Mouse (Mus musculus): ENCODE measurements at regions not wholly inside any gene's neighbourhood (a gene's known extent, or its start where the extent isn't known, plus 50 kb on each side); places are given as distances from the start of the nearest gene placed in this dataset.

DNA sequence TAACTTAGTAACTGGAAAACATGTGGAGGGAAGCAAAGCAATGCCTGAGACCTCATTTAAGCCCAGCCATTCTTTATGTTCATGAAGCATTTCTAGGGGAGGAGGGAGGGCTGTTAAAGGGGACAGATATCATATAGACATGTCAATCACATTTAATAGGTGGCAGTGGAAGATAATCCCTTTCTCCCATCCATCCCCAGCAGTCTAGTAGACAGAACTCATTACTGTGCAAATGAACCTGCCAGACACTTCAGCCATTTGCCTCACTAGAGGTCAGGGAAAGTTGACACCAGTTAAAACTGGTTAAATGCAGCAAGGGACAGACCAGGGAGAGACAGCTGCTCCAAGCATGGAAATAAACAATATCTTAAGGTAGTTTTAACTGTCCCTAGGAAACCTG, 359.1 kb downstream of the Slc6a15 start:
- H3K4me2 ChIP-seq (replicated peaks) = no peak overlapping the region
- no peaks in the 10 kb centered on the region for H3K27me3 ChIP-seq
- no peaks in the 10 kb centered on the region for H3K36me3 ChIP-seq
- no peak for ATAC-seq (replicated peaks)
- H3K4me1 ChIP-seq = no peaks in the 10 kb centered on the region
- H3K27ac ChIP-seq (replicated peaks) = no peak overlapping the region
- no peak overlapping the region for H3K4me3 ChIP-seq
- no peak overlapping the region for H3K9ac ChIP-seq (replicated peaks)
- no peaks in the 10 kb centered on the region for H3K9me3 ChIP-seq

GRCm38 (mm10) chr10:103731522-103731921, 363.9 kb downstream of the Slc6a15 start:
- no peaks in the 10 kb centered on the region for H3K36me3 ChIP-seq
- no peaks in the 10 kb centered on the region for H3K9me3 ChIP-seq
- no peak overlapping the region for H3K4me2 ChIP-seq (replicated peaks)
- no peaks in the 10 kb centered on the region for H3K4me1 ChIP-seq
- no peak overlapping the region for H3K9ac ChIP-seq (replicated peaks)
- peak overlapping the region; percentile 39; the same call in 1 of the 2 replicates for H3K27ac ChIP-seq (replicated peaks)
- H3K27me3 ChIP-seq = no peaks in the 10 kb centered on the region
- H3K4me3 ChIP-seq = no peak overlapping the region
- 11% methylated on average over 1 of the region's 1 CpGs for WGBS
- no peak for ATAC-seq (replicated peaks)

GRCm38 (mm10) chr10:103731981-103732380, 364.4 kb downstream of the Slc6a15 start:
- WGBS = 45% methylated on average over 5 of the region's 5 CpGs
- ATAC-seq (replicated peaks) = no peak
- no peaks in the 10 kb centered on the region for H3K36me3 ChIP-seq

GRCm38 (mm10) chr10:103780127-103780526, 362.7 kb upstream of the Gm21293 start:
- Histone ChIP-seq H3K4me3 (no peak overlapping the region), H3K27ac (replicated peaks) (no peak overlapping the region), H3K9me3 (no peaks in the 10 kb centered on the region), H3K9ac (replicated peaks) (no peak overlapping the region), H3K27me3 (no peaks in the 10 kb centered on the region), H3K4me1 (no peaks in the 10 kb centered on the region), H3K36me3 (no peaks in the 10 kb centered on the region), H3K4me2 (replicated peaks) (no peak overlapping the region)
- 90% methylated on average over 1 of the region's 1 CpGs for WGBS
- ATAC-seq (replicated peaks) = 0 out of 2 replicates have a peak, but pooled peaks have one; percentile 51

More at GRCm38 (mm10) chr10:103731981-103732380, 364.4 kb downstream of the Slc6a15 start:
- Histone ChIP-seq H3K4me1 (no peaks in the 10 kb centered on the region), H3K27me3 (no peaks in the 10 kb centered on the region), H3K9ac (replicated peaks) (no peak overlapping the region), H3K4me2 (replicated peaks) (no peak overlapping the region), H3K27ac (replicated peaks) (no peak overlapping the region), H3K4me3 (no peak overlapping the region), H3K9me3 (no peaks in the 10 kb centered on the region)

- Histone ChIP-seq H3K4me3 (no peak overlapping the region), H3K4me1 (no peaks in the 10 kb centered on the region), H3K9me3 (no peaks in the 10 kb centered on the region), H3K9ac (replicated peaks) (no peak overlapping the region), H3K27ac (replicated peaks) (no peak overlapping the region), H3K27me3 (no peaks in the 10 kb centered on the region), H3K36me3 (no peaks in the 10 kb centered on the region), H3K4me2 (replicated peaks) (no peak overlapping the region)
- ATAC-seq (replicated peaks) = no peak
These were observed 357.9 kb upstream of the Gm21293 start for GRCm38 (mm10) chr10:103784920-103785319.

GRCm38 (mm10) chr10:103829079-103829478, 313.7 kb upstream of the Gm21293 start:
- no peak for ATAC-seq (replicated peaks)
- no peak overlapping the region for H3K27ac ChIP-seq (replicated peaks)

DNA sequence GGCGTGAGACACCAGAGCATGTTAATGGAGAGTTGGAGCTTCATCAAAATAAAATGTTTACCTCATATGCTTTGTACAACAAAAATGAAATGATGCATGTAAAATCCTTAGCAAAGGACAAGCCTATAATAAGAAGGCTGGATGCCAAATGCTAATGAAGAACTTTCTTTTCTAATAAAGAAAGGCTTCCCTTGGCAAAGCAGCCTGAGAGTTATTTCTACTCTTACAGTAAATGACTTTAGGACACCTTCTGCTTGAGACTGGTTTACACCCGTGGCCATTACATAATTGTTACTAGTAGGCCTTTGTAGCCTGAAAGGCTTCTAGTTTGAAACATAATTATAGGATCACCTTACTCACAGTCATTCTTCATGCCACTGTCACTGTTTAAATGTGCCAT, 310.7 kb upstream of the Gm21293 start:
- H3K4me1 ChIP-seq = 0 out of 2 replicates have a peak, but pooled peaks cover 3% of the 10 kb centered on the region
- no peak overlapping the region for H3K4me3 ChIP-seq
- no peaks in the 10 kb centered on the region for H3K36me3 ChIP-seq
- no peaks in the 10 kb centered on the region for H3K9me3 ChIP-seq
- ATAC-seq (replicated peaks) = no peak; the same call in 1 of the 2 replicates
- H3K4me2 ChIP-seq (replicated peaks) = no peak overlapping the region
- H3K27ac ChIP-seq (replicated peaks) = no peak overlapping the region
- H3K9ac ChIP-seq (replicated peaks) = no peak overlapping the region
- no peaks in the 10 kb centered on the region for H3K27me3 ChIP-seq
- WGBS = 33% methylated on average over 2 of the region's 2 CpGs

More at GRCm38 (mm10) chr10:103829079-103829478, 313.7 kb upstream of the Gm21293 start:
- Histone ChIP-seq H3K36me3 (no peaks in the 10 kb centered on the region), H3K27me3 (no peaks in the 10 kb centered on the region), H3K4me1 (0 out of 2 replicates have a peak, but pooled peaks cover 3% of the 10 kb centered on the region), H3K9ac (replicated peaks) (no peak overlapping the region), H3K9me3 (no peaks in the 10 kb centered on the region), H3K4me3 (no peak overlapping the region), H3K4me2 (replicated peaks) (no peak overlapping the region)

GRCm38 (mm10) chr10:103855211-103855610, 287.6 kb upstream of the Gm21293 start:
- H3K9ac ChIP-seq (replicated peaks) = no peak overlapping the region
- H3K27me3 ChIP-seq = no peaks in the 10 kb centered on the region
- H3K4me3 ChIP-seq = no peak overlapping the region
- ATAC-seq (replicated peaks) = no peak
- no peaks in the 10 kb centered on the region for H3K4me1 ChIP-seq
- 68% methylated on average over 1 of the region's 1 CpGs for WGBS
- no peak overlapping the region for H3K4me2 ChIP-seq (replicated peaks)
- H3K27ac ChIP-seq (replicated peaks) = no peak overlapping the region
- no peaks in the 10 kb centered on the region for H3K9me3 ChIP-seq
- no peaks in the 10 kb centered on the region for H3K36me3 ChIP-seq

GRCm38 (mm10) chr10:103860890-103861289, 281.9 kb upstream of the Gm21293 start:
- Histone ChIP-seq H3K9me3 (no peaks in the 10 kb centered on the region), H3K4me2 (replicated peaks) (no peak overlapping the region), H3K4me1 (no peaks in the 10 kb centered on the region), H3K36me3 (no peaks in the 10 kb centered on the region), H3K4me3 (no peak overlapping the region), H3K27ac (replicated peaks) (no peak overlapping the region), H3K27me3 (no peaks in the 10 kb centered on the region), H3K9ac (replicated peaks) (no peak overlapping the region)
- no peak for ATAC-seq (replicated peaks)
- 95% methylated on average over 1 of the region's 1 CpGs for WGBS

GRCm38 (mm10) chr10:103862120-103862519, 280.7 kb upstream of the Gm21293 start:
- Histone ChIP-seq H3K4me3 (no peak overlapping the region), H3K9ac (replicated peaks) (no peak overlapping the region), H3K9me3 (no peaks in the 10 kb centered on the region), H3K4me1 (no peaks in the 10 kb centered on the region), H3K4me2 (replicated peaks) (no peak overlapping the region), H3K36me3 (no peaks in the 10 kb centered on the region), H3K27ac (replicated peaks) (no peak overlapping the region), H3K27me3 (no peaks in the 10 kb centered on the region)
- ATAC-seq (replicated peaks) = no peak
- 83% methylated on average over 2 of the region's 2 CpGs for WGBS

- Histone ChIP-seq H3K27ac (replicated peaks) (no peak overlapping the region), H3K27me3 (no peaks in the 10 kb centered on the region), H3K9ac (replicated peaks) (no peak overlapping the region), H3K36me3 (no peaks in the 10 kb centered on the region), H3K4me2 (replicated peaks) (no peak overlapping the region), H3K4me1 (no peaks in the 10 kb centered on the region), H3K4me3 (no peak overlapping the region), H3K9me3 (no peaks in the 10 kb centered on the region)
- no peak for ATAC-seq (replicated peaks)
- WGBS = 75% methylated on average over 3 of the region's 3 CpGs
These were observed 278.9 kb upstream of the Gm21293 start for GRCm38 (mm10) chr10:103863909-103864308.

GRCm38 (mm10) chr10:103910098-103910497, 232.7 kb upstream of the Gm21293 start:
- Histone ChIP-seq H3K9me3 (no peaks in the 10 kb centered on the region), H3K27ac (replicated peaks) (no peak overlapping the region), H3K36me3 (no peaks in the 10 kb centered on the region), H3K4me1 (no peaks in the 10 kb centered on the region), H3K4me3 (no peak overlapping the region), H3K9ac (replicated peaks) (no peak overlapping the region), H3K4me2 (replicated peaks) (no peak overlapping the region), H3K27me3 (no peaks in the 10 kb centered on the region)
- 86% methylated on average over 2 of the region's 2 CpGs for WGBS
- no peak for ATAC-seq (replicated peaks)

GRCm38 (mm10) chr10:103958183-103958582, 184.6 kb upstream of the Gm21293 start:
- no peaks in the 10 kb centered on the region for H3K9me3 ChIP-seq
- no peak overlapping the region for H3K9ac ChIP-seq (replicated peaks)
- no peak overlapping the region for H3K4me3 ChIP-seq
- no peaks in the 10 kb centered on the region for H3K36me3 ChIP-seq
- no peak overlapping the region for H3K27ac ChIP-seq (replicated peaks)
- H3K4me1 ChIP-seq = no peaks in the 10 kb centered on the region
- WGBS = 80% methylated on average over 4 of the region's 4 CpGs
- no peak for ATAC-seq (replicated peaks)
- H3K4me2 ChIP-seq (replicated peaks) = no peak overlapping the region
- no peaks in the 10 kb centered on the region for H3K27me3 ChIP-seq

All from forebrain, embryonic 15.5 days (tissue).